Mouse (Mus musculus) telencephalon, adult 2 months (tissue): ENCODE results near the gene Cklf.

Experiments used
- DNase-seq: peaks from one replicate; pipeline ENCODE4 v3.0.0-alpha.2; 2011; ENCODE audit warnings: low read depth, low spot score

Cklf gene

GRCm38 (mm10) chr8:104250439-104251367 is at the start of gene Cklf:
TSS of gene Cklf (plus strand) at chr8:104250861.
- peak; percentile 75 for DNase-seq

- DNase-seq, result no peak
Measured at GRCm38 (mm10) chr8:104201622-104202021, 49.0 kb upstream of the Cklf start.

GRCm38 (mm10) chr8:104202320-104202719 is 48.3 kb upstream of the Cklf start:
- no peak for DNase-seq

GRCm38 (mm10) chr8:104205292-104205691 is 45.4 kb upstream of the Cklf start:
- no peak for DNase-seq

GRCm38 (mm10) chr8:104217601-104218000 is 33.1 kb upstream of the Cklf start:
- DNase-seq, result no peak

GRCm38 (mm10) chr8:104219079-104219478 is 31.6 kb upstream of the Cklf start:
- peak; percentile 24 for DNase-seq

GRCm38 (mm10) chr8:104219806-104220205 is 30.9 kb upstream of the Cklf start:
- DNase-seq, result peak; percentile 50

- no peak for DNase-seq
Measured at GRCm38 (mm10) chr8:104227048-104227447, 23.6 kb upstream of the Cklf start.

GRCm38 (mm10) chr8:104230377-104230776 is 20.3 kb upstream of the Cklf start:
- no peak for DNase-seq

- DNase-seq, result no peak
Measured at GRCm38 (mm10) chr8:104232039-104232438, 18.6 kb upstream of the Cklf start.

GRCm38 (mm10) chr8:104232919-104233318 is 17.7 kb upstream of the Cklf start:
- DNase-seq, result no peak

- DNase-seq, result no peak
Measured at GRCm38 (mm10) chr8:104234573-104234972, 16.1 kb upstream of the Cklf start.

GRCm38 (mm10) chr8:104239418-104239861 is 11.2 kb upstream of the Cklf start:
- DNase-seq, result no peak

GRCm38 (mm10) chr8:104242038-104242644 is 8.5 kb upstream of the Cklf start:
- no peak for DNase-seq

- no peak for DNase-seq
Measured at GRCm38 (mm10) chr8:104246621-104247020, 4.0 kb upstream of the Cklf start.

GRCm38 (mm10) chr8:104247054-104247907 is 3.4 kb upstream of the Cklf start:
- DNase-seq, result no peak

- no peak for DNase-seq
Measured at GRCm38 (mm10) chr8:104247908-104248275, 2.8 kb upstream of the Cklf start.

- peak; percentile 67 for DNase-seq
Measured at GRCm38 (mm10) chr8:104248276-104248675, 2.4 kb upstream of the Cklf start, which contains the start of gene Tk2. TSS of gene Tk2 (minus strand) at chr8:104248558.

- DNase-seq, result no peak
Measured at GRCm38 (mm10) chr8:104249442-104249996, 1.1 kb upstream of the Cklf start.

- no peak for DNase-seq
Measured at GRCm38 (mm10) chr8:104251461-104251860, 800 bp downstream of the Cklf start.

GRCm38 (mm10) chr8:104253016-104253415 is 2.4 kb downstream of the Cklf start:
- no peak for DNase-seq
